Mouse (Mus musculus) subcutaneous adipose tissue, adult 2 months (tissue): ENCODE data around the gene 2310022B05Rik. TPM values are rescaled to one million over a fixed set of nuclear protein-coding genes. Genes with fewer than 3 reads are reported as not detected.

Experiments used
- polyA plus RNA-seq: library from polyadenylated mRNA; depleted of rRNA; stranded (reverse); fragments of >200 nt; gene quantifications from 2 replicates; pipeline ENCODE4 v1.2.3, GENCODE M21; 2012; ENCODE audit warnings: low replicate concordance; rRNA removed

The 2310022B05Rik gene
- polyA plus RNA-seq: 35.1 and 82.0 TPM in 2 replicates

DNA sequence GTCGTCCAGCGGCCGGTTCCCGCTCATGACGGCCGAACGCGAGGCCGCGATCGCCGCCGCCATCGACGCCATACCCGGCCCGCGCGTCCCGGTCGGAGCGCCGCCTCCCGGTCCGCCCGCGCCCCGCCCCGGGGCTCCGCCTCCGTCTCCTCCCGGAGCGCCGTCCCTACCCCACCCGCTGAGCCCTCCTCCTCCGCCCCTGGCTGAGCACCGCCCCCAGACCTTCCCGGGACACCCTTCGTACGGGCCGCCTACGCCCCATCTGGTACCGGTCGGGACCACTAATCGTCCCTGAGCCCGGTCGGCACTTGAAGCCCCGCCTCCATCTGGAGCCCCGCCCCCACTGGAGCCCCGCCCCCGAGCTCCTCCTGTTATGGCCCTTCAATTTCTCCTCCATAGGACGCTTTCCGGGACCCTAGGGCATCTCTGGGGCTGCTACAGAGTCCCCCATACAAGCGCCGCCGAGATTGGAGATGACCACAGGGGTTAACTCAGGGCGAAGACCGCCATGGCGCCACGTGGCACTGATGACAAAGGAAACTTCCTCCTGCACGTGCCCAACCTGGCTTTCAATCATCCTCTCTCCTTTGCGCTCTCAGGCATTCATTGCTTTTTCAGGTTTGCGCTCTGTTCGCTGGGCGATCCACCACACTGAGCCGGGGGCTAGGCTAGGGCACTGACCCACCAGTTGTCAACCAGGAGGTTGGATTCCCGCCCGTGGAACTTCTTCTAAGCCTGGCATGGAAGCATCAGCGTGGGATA, at the start of gene 2310022B05Rik:
Gene 2310022B05Rik (minus strand): TSS at position 258 of the 762 bp plus-strand sequence.

Other genes starting within 250 kb of the 2310022B05Rik start
- 0.83 and 13.1 TPM in 2 replicates for gene Pgbd5, start 223.7 kb downstream of the 2310022B05Rik start, polyA plus RNA-seq
- gene Cog2, start 142.6 kb downstream of the 2310022B05Rik start, polyA plus RNA-seq: 31.1 and 32.8 TPM in 2 replicates
- gene Agt, start 93.7 kb downstream of the 2310022B05Rik start, polyA plus RNA-seq: 42.8 and 211 TPM in 2 replicates
- 0.15 and 0.83 TPM in 2 replicates for gene Capn9, start 87.3 kb downstream of the 2310022B05Rik start, polyA plus RNA-seq
- 28.4 and 30.8 TPM in 2 replicates for gene Ttc13, start 58.6 kb upstream of the 2310022B05Rik start, polyA plus RNA-seq
- 14.3 and 28.4 TPM in 2 replicates for gene Arv1, start 58.8 kb upstream of the 2310022B05Rik start, polyA plus RNA-seq
- gene Fam89a, start 88.5 kb upstream of the 2310022B05Rik start, polyA plus RNA-seq: 1.5 and 5.4 TPM in 2 replicates
- gene Trim67, start 129.7 kb upstream of the 2310022B05Rik start, polyA plus RNA-seq: 0.55 and 3.7 TPM in 2 replicates
- gene Gnpat, start 199.7 kb upstream of the 2310022B05Rik start, polyA plus RNA-seq: 122 and 226 TPM in 2 replicates
- gene 2810004N23Rik, start 199.8 kb upstream of the 2310022B05Rik start, polyA plus RNA-seq: 9.6 and 18.4 TPM in 2 replicates
- gene Exoc8, start 234.3 kb upstream of the 2310022B05Rik start, polyA plus RNA-seq: 13.5 and 14.4 TPM in 2 replicates
- gene Sprtn, start 234.5 kb upstream of the 2310022B05Rik start, polyA plus RNA-seq: 14.1 and 20.0 TPM in 2 replicates